Mouse (Mus musculus) hindbrain, embryonic 16.5 days (tissue): Measurements from ENCODE around the gene Hist1h4b. TPM values are rescaled to one million over a fixed set of nuclear protein-coding genes. Genes with fewer than 3 reads are reported as not detected.
"Not testable (repeated sequence)": the region's sequence is repeated elsewhere in the genome, so short reads cannot be mapped to it uniquely, and the experiment has no call there.

Source experiments
- ATAC-seq: fragments of 200-750 bp; cut with Nextera tagmentation; 2 replicates; pipeline ENCODE4 v1.8.0; 2017; ENCODE audit warnings: moderate TSS enrichment, moderate library complexity
- H3K27ac ChIP-seq: fragments of 300-500 bp; sonication (generic); 2 replicates; pipeline ENCODE4 v1.5.1; 2014; ENCODE audit warnings: low read depth, mild to moderate bottlenecking, control low read depth, low read length, moderate library complexity
- H3K27me3 ChIP-seq: fragments of 300-500 bp; sonication (generic); replicated peaks from 2 replicates; pipeline ENCODE4 v1.6.1; 2014; ENCODE audit warnings: low read length; ENCODE audit not compliant: control insufficient read depth, insufficient read depth
- H3K36me3 ChIP-seq: fragments of 300-500 bp; sonication (generic); 2 replicates; pipeline ENCODE4 v1.6.1; 2014; ENCODE audit warnings: mild to moderate bottlenecking, low read length, moderate library complexity, mixed read lengths; ENCODE audit not compliant: control insufficient read depth, insufficient read depth
- H3K4me1 ChIP-seq: fragments of 300-500 bp; sonication (generic); 2 replicates; pipeline ENCODE4 v1.6.1; 2014; ENCODE audit warnings: low read depth, low read length; ENCODE audit not compliant: control insufficient read depth, insufficient read depth
- H3K4me2 ChIP-seq: fragments of 300-500 bp; sonication (generic); 2 replicates; pipeline ENCODE4 v1.6.1; 2014; ENCODE audit warnings: mild to moderate bottlenecking, low read length, control low read depth, moderate library complexity
- H3K4me3 ChIP-seq: fragments of 300-500 bp; sonication (generic); 2 replicates; pipeline ENCODE4 v1.5.1; 2014; ENCODE audit warnings: mild to moderate bottlenecking, low read length, control low read depth, moderate library complexity
- H3K9ac ChIP-seq: fragments of 300-500 bp; sonication (generic); 2 replicates; pipeline ENCODE4 v1.6.1; 2014; ENCODE audit warnings: low read depth, mild to moderate bottlenecking, control low read depth, low read length, moderate library complexity
- H3K9me3 ChIP-seq: fragments of 300-500 bp; sonication (generic); 2 replicates; pipeline ENCODE4 v1.6.1; 2014; ENCODE audit warnings: mild to moderate bottlenecking, low read length, moderate library complexity; ENCODE audit not compliant: control insufficient read depth
- WGBS: fragments of 180-500 bp; shearing (Covaris S2); extraction: QIAGEN DNeasy Blood & Tissue Kit; methylation state at CpG from one replicate; pipeline ENCODE4 v1.1.7; 2014; 5-methylcytosine and 5-hydroxymethylcytosine counted together
- polyA plus RNA-seq: library from polyadenylated mRNA; unstranded; fragments of >200 nt; fragmentation: Nextera tagmentation; extraction: Ambion mirVana; gene quantifications from 2 replicates; pipeline ENCODE4 v1.2.1, GENCODE M21; 2015

The Hist1h4b gene
- polyA plus RNA-seq, 1 experiment from 2014 or later: not detected

DNA sequence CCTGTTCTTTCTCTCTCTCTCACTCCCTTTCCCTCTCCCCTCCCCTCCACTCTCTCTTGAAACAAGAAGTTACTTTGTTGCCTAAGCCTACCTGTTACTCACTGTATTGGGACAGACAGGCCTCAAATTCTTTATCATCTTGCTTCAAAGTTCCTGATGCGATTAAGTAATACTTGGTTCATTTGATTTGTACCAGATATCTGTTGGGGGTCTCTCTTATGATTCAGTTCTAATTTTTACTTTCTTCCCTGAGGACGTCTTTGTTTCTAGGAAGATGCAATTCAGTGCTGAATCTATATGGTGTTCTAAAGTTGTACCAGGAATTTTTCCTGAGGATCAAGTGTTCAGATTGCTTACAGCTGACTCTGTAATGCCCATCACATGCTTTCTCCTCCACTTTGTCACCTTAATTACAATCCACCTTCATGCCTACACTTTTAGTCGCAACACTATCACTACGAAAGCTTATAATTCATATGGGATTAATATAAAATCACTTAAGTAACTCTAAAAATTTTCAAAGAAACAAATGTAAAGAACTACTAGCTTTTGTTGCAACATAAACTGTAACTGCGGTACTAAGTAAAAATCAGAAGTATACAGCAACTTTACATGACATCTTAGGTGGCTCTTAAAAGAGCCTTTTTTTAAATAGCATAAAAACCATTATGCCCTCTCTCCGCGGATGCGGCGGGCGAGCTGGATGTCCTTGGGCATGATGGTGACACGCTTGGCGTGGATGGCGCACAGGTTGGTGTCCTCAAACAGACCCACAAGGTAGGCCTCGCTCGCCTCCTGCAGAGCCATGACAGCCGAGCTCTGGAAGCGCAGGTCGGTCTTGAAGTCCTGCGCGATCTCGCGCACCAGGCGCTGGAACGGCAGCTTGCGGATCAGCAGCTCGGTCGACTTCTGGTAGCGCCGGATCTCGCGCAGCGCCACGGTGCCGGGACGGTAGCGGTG, 12.1 kb upstream of the Hist1h4b start:
- no peaks in the 10 kb centered on the region for H3K27me3 ChIP-seq
- no peak overlapping the region for H3K9ac ChIP-seq
- H3K27ac ChIP-seq: no peak overlapping the region
- WGBS: 3% methylated on average over 16 of the region's 36 CpGs
- no peaks in the 10 kb centered on the region for H3K36me3 ChIP-seq
- no peaks in the 10 kb centered on the region for H3K9me3 ChIP-seq
- H3K4me2 ChIP-seq: peak overlapping the region; percentile 75
- peak overlapping the region; percentile 44 for H3K4me3 ChIP-seq
- ATAC-seq: no peak
- peaks cover 14% of the 10 kb centered on the region for H3K4me1 ChIP-seq

DNA sequence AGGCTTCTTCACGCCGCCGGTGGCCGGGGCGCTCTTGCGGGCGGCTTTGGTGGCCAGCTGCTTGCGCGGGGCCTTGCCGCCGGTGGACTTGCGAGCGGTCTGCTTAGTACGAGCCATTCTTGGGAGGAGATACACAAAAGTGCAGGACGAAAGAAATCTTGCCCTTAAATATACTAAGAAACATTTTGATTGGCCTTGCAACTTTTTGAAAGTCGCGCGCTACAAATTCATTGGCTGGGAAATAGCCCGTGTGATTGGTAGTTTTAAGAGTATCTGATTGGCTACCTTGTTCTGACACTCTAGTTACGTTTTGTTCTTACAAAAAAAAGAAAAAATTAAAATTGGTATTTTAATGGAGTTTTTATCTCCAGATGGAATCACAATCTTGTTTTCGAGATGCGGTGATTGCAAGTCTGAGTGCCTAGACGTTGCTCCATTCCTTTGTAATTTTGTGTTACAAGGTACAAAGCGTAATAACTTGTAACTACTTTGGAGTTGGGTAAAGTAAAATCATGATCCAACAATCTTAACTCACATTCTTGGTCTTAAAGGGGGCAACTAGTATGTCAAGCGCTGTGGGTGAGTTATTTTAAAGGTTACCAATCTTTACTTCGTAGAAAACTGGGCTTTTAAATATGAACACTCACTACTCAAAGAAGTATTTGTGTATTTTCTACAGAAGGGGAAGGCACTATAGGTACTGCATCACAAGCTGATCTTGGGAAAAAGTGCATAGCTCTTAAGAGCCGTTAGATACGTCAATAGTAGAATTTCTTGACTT, 11.2 kb upstream of the Hist1h4b start, which contains the start of gene Hist1h3c:
Gene Hist1h3c (minus strand): TSS at position 222 of the 781 bp plus-strand sequence.
- under 1% methylated on average over 23 of the region's 28 CpGs for WGBS
- peak within 1 kb of the TSS; percentile 59 for H3K9ac ChIP-seq
- peak; percentile 70 for ATAC-seq
- H3K4me3 ChIP-seq: peak within 1 kb of the TSS; percentile 44
- no peaks in the 10 kb centered on the region for H3K27me3 ChIP-seq
- peak within 1 kb of the TSS; percentile 75 for H3K4me2 ChIP-seq
- H3K9me3 ChIP-seq: no peaks in the 10 kb centered on the region
- no peaks in the 10 kb centered on the region for H3K36me3 ChIP-seq
- peaks cover 11% of the 10 kb centered on the region for H3K4me1 ChIP-seq
- H3K27ac ChIP-seq: peak within 1 kb of the TSS; percentile 94

DNA sequence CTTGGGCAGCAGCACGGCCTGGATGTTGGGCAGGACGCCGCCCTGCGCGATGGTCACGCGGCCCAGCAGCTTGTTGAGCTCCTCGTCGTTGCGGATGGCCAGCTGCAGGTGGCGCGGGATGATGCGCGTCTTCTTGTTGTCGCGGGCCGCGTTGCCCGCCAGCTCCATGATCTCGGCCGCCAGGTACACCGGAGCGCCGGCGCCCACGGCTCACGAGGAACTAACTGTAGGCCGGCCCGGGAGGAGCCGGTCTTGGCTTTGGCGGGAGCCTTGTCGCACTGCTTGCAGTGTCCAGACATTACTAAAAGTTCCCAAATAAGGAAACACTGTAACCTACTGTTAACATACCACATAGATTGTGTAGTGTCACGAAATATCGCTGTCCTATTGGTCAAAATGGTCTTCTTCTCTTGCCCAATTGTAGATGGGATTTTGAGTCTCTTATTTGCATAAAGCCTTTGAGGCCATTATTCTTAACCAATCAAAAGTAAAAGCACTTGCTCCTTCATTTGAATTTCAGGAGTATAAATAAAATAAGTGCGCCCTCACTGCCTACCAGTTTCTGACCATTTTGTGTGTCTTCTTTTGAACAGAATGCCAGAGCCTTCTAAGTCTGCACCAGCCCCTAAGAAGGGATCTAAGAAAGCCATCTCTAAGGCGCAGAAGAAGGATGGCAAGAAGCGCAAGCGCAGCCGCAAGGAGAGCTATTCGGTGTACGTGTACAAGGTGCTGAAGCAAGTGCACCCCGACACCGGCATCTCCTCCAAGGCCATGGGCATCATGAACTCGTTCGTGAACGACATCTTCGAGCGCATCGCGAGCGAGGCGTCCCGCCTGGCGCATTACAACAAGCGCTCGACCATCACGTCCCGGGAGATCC, 10.4 kb upstream of the Hist1h4b start, which contains the start of gene Hist1h2bb:
Gene Hist1h2bb (plus strand): TSS at position 534 of the 880 bp plus-strand sequence.
- not testable (repeated sequence) for H3K9me3 ChIP-seq
- WGBS: under 1% methylated on average over 34 of the region's 58 CpGs

DNA sequence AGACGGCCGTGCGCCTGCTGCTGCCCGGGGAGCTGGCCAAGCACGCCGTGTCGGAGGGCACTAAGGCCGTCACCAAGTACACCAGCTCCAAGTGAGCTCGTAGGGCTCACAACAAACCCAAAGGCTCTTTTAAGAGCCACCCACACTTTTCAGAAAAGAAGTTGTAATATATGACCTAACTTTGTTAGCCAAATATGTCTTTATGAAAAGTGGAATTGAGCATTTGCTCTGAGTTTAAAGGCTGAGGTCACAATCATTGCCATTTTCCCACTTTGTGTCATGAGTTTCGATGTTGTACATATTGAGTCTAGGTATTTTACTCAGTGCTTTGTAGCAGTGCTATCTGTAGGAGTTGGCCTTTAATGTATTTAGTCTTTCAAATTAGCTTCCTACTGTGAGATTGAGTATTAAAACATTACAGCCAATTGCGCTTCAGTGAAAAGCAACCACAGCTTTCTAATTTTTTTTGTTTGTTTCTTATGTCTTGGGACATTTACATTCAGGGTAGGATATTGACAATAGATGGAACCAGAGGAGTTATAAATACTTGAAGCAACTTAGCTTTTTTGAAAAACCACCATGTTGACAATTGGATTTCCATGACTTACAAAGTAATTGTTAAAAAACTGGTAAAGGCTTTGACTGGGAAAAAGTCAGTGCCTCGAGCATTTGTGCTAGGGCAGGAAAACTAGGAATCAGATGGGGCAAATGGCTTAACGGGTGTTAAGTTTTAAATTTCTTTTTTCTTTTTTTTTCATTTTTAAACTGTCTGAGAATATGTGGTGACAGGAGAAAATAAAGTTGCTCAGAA, 9.5 kb upstream of the Hist1h4b start:
- Histone ChIP-seq H3K36me3 (no peaks in the 10 kb centered on the region), H3K9me3 (no peaks in the 10 kb centered on the region), H3K4me3 (peak overlapping the region; percentile 35), H3K9ac (peak overlapping the region; percentile 51), H3K27me3 (no peaks in the 10 kb centered on the region), H3K27ac (peak overlapping the region; percentile 94), H3K4me1 (peaks cover 11% of the 10 kb centered on the region), H3K4me2 (peak overlapping the region; percentile 75)
- no peak for ATAC-seq
- WGBS: 2% methylated on average over 10 of the region's 13 CpGs

More for the DNA sequence above, 10.4 kb upstream of the Hist1h4b start, which contains the start of gene Hist1h2bb:
- Histone ChIP-seq H3K9ac (peak within 1 kb of the TSS; percentile 59), H3K27ac (peak within 1 kb of the TSS; percentile 94), H3K4me3 (peak within 1 kb of the TSS; percentile 44), H3K4me2 (peak within 1 kb of the TSS; percentile 75)
- peak; percentile 95 for ATAC-seq
- not testable (repeated sequence) for H3K4me1 ChIP-seq, H3K36me3 ChIP-seq, H3K27me3 ChIP-seq

DNA sequence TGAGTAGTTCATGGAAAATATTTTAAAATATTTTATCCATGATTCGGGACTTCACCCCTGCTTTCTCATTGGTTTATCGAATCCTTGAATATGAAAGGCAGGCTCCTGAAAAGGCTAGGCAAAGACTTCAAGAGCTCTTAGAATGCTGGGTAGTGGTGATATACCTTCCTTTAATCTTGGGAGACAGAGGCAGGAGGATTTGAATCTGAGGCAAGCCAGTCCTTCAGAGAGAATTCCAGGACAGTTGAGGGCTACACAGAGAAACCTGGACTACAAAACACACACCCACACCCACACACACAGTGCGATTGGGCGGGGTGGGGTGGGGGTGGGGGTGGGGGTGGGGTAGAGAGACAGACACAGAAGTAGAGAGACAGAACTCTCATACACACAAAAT, 8.9 kb upstream of the Hist1h4b start:
- Histone ChIP-seq H3K27me3 (no peaks in the 10 kb centered on the region), H3K36me3 (no peaks in the 10 kb centered on the region), H3K4me3 (no peak overlapping the region), H3K4me1 (peaks cover 11% of the 10 kb centered on the region), H3K9ac (no peak overlapping the region), H3K27ac (0 out of 2 replicates have a peak overlapping the region, but pooled peaks have one; percentile 16), H3K9me3 (no peaks in the 10 kb centered on the region), H3K4me2 (peak overlapping the region; percentile 1; the same call in 1 of the 2 replicates)
- WGBS: 6% methylated on average over 4 of the region's 4 CpGs
- ATAC-seq: no peak

DNA sequence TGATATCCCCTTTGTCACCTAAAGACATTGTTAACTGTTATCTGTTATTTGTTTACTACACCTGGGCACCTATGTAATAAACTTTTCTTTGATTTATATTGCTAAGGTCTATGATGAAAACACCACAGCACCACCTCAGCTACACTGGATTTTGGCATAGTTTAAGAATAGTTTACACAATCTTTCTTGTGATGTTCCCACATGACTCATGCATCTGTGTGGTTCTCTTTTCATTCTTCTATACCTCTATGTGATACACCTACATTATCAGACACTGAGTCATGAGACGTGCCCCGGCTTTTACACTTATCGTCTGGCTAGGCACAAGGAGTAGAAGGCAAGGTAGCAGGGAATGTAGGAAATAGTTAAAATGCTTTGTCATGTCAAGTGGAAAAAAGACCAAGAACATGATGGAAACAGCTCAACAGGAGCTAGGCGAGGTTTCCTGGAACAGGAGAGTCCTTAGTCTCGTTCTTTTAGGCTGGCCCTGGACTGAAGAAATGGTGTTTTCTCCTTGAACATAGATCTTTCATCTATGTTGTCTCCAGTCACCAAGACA, 7.2 kb upstream of the Hist1h4b start:
- Histone ChIP-seq H3K36me3 (no peaks in the 10 kb centered on the region), H3K27ac (no peak overlapping the region), H3K4me2 (no peak overlapping the region), H3K4me3 (no peak overlapping the region), H3K9ac (no peak overlapping the region), H3K27me3 (no peaks in the 10 kb centered on the region), H3K4me1 (peaks cover 11% of the 10 kb centered on the region), H3K9me3 (no peaks in the 10 kb centered on the region)
- ATAC-seq: no peak
- WGBS: 90% methylated on average over 5 of the region's 5 CpGs

DNA sequence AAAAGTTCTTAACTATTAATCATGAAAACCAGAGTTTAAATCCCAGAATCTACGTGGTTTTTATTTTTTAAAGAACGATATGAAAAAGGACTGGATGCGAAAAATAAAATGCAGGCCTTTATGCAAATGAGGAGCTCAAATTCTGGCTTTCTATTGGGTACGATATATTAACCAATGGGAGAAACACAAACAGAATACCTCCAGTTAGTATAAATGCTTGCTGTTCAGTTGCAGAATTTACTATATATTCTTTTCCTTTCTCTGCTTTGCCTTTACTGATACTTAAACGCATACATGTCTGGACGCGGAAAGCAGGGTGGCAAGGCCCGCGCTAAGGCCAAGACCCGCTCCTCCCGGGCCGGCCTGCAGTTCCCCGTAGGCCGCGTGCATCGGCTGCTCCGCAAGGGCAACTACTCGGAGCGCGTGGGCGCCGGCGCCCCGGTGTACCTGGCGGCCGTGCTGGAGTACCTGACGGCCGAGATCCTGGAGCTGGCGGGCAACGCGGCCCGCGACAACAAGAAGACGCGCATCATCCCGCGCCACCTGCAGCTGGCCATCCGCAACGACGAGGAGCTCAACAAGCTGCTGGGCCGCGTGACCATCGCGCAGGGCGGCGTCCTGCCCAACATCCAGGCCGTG, 5.9 kb upstream of the Hist1h4b start, which contains the start of gene Hist1h2ab:
Gene Hist1h2ab (plus strand): TSS at position 288 of the 639 bp plus-strand sequence.
- H3K36me3 ChIP-seq, H3K4me1 ChIP-seq, H3K27me3 ChIP-seq, H3K9me3 ChIP-seq: not testable (repeated sequence)
- Histone ChIP-seq H3K4me2 (peak within 1 kb of the TSS; percentile 79), H3K27ac (peak within 1 kb of the TSS; percentile 93), H3K9ac (peak within 1 kb of the TSS; percentile 60; the same call in 1 of the 2 replicates), H3K4me3 (peak within 1 kb of the TSS; percentile 46)
- under 1% methylated on average over 25 of the region's 47 CpGs for WGBS
- peak; percentile 67 for ATAC-seq
